In genomic region chr14:47354111-47354577, GRCm38 (mm10) we compare ENCODE assay signal across 9 mouse cellular contexts. TPM values are rescaled to one million over a fixed set of nuclear protein-coding genes. Genes with fewer than 3 reads are reported as not detected.
A peak's percentile ranks its signal among the peaks of the same experiment; 100 is the strongest.
DNase-seq lines count a peak whose midpoint lies in the region; ATAC-seq and TF ChIP-seq lines count a peak whose summit lies in the region.
"Had no signal": no experiment of that assay in that cellular context is flagged by ENCODE, and none has a peak within 500 bp of the region (broad histone marks: within the 10 kb centered on the region; RNA-seq: fewer than 3 reads in every experiment).

No protein-coding gene starts in this region.

- no peak overlapping the region for H3K9ac ChIP-seq in lung, embryonic 14.5 days
- H3K9ac ChIP-seq: neural tube, embryonic 12.5 days had no signal

- H3K27me3 ChIP-seq in E14TG2a.4 (ENCODE audit: insufficient read depth, low read length), result no peaks in the 10 kb centered on the region
- no peaks in the 10 kb centered on the region for H3K27me3 ChIP-seq in embryonic facial prominence, embryonic 10.5 days (replicated peaks; ENCODE audit: low read depth, poor library complexity, severe bottlenecking)
- H3K27me3 ChIP-seq in lung, embryonic 14.5 days (ENCODE audit: insufficient read depth, low read length), result no peaks in the 10 kb centered on the region
- H3K27me3 ChIP-seq: neural tube, embryonic 12.5 days had no signal

- no peak for DNase-seq in gastrocnemius, adult 2 months
- no peak for DNase-seq in gastrocnemius, adult 18-20 months (ENCODE audit: low spot score)
- peak; percentile 32 for DNase-seq in embryonic facial prominence, embryonic 10.5 days (ENCODE audit: low spot score)
- no peak for DNase-seq in lung, embryonic 14.5 days
- no peak for DNase-seq in cerebellum, postnatal 36 days
- no peak for DNase-seq in gastrocnemius, postnatal 14 days

- peaks cover 32% of the 10 kb centered on the region for H3K4me1 ChIP-seq in E14TG2a.4 (replicated peaks; ENCODE audit: low read depth, low read length)
- no peaks in the 10 kb centered on the region for H3K4me1 ChIP-seq in embryonic facial prominence, embryonic 10.5 days
- no peaks in the 10 kb centered on the region for H3K4me1 ChIP-seq in lung, embryonic 14.5 days (ENCODE audit: insufficient read depth)
- H3K4me1 ChIP-seq: neural tube, embryonic 12.5 days had no signal

- no peak overlapping the region for H3K4me3 ChIP-seq in gastrocnemius, adult 2 months
- peak overlapping the region; percentile 52 for H3K4me3 ChIP-seq in E14TG2a.4 (replicated peaks; ENCODE audit: low read length)
- H3K4me3 ChIP-seq in embryonic facial prominence, embryonic 10.5 days, result no peak overlapping the region
- H3K4me3 ChIP-seq in lung, embryonic 14.5 days (ENCODE audit: low read depth, low read length), result no peak overlapping the region
- H3K4me3 ChIP-seq: neural tube, embryonic 12.5 days had no signal

- no peak overlapping the region for H3K27ac ChIP-seq in gastrocnemius, adult 2 months
- no peak overlapping the region for H3K27ac ChIP-seq in embryonic facial prominence, embryonic 10.5 days (replicated peaks)
- no peak overlapping the region for H3K27ac ChIP-seq in lung, embryonic 14.5 days (ENCODE audit: low read depth)
- H3K27ac ChIP-seq: neural tube, embryonic 12.5 days had no signal

- H3K4me2 ChIP-seq in lung, embryonic 14.5 days, result no peak overlapping the region
- H3K4me2 ChIP-seq: neural tube, embryonic 12.5 days had no signal

- no peaks in the 10 kb centered on the region for H3K36me3 ChIP-seq in E14TG2a.4 (ENCODE audit: insufficient read depth, low read length)
- H3K36me3 ChIP-seq in embryonic facial prominence, embryonic 10.5 days (replicated peaks), result no peaks in the 10 kb centered on the region
- H3K36me3 ChIP-seq in lung, embryonic 14.5 days (ENCODE audit: insufficient read depth), result no peaks in the 10 kb centered on the region
- H3K36me3 ChIP-seq: neural tube, embryonic 12.5 days had no signal

- ATAC-seq in lung, embryonic 14.5 days (ENCODE audit: insufficient read depth), result no peak
- ATAC-seq in inflammation-experienced regulatory T-cells, adult 6 months, result no peak

- no peaks in the 10 kb centered on the region for H3K9me3 ChIP-seq in E14TG2a.4 (ENCODE audit: low read length)
- no peaks in the 10 kb centered on the region for H3K9me3 ChIP-seq in embryonic facial prominence, embryonic 10.5 days
- H3K9me3 ChIP-seq in lung, embryonic 14.5 days (ENCODE audit: low read depth, low read length), result no peaks in the 10 kb centered on the region
- H3K9me3 ChIP-seq: neural tube, embryonic 12.5 days had no signal

- intact Hi-C loops in gastrocnemius, adult 2 months (cut with DNase I), result no loop called here
- intact Hi-C loops in gastrocnemius, postnatal 14 days (cut with DNase I; ENCODE audit: low total_unique reads), result no loop called here

- peak; percentile 32 for TF ChIP-seq CTCF in gastrocnemius, adult 2 months (IDR thresholded peaks at IDR 0.05)
- peak; percentile 87 for TF ChIP-seq CTCF in E14TG2a.4 (conservative IDR thresholded peaks at IDR 0.05; ENCODE audit: low read length)
- peak; percentile 44 for TF ChIP-seq CTCF in lung, embryonic 14.5 days (IDR thresholded peaks at IDR 0.05; ENCODE audit: low read depth)

- 71% methylated on average over 8 of the region's 8 CpGs for WGBS in embryonic facial prominence, embryonic 10.5 days
- WGBS in lung, embryonic 14.5 days, result 65% methylated on average over 8 of the region's 8 CpGs

RNA-seq across cellular contexts. Expression of gene Lgals3, which starts 13.4 kb away (rescaled TPM):
- 1 to 10 TPM; 2.9 to 4.0 TPM for total RNA-seq in gastrocnemius, adult 2 months (2021)
- total RNA-seq in gastrocnemius, adult 18-20 months (2021), result 1 to 10 TPM; 4.8 to 4.9 TPM
- polyA plus RNA-seq in embryonic facial prominence, embryonic 10.5 days (2016; fragmentation: Nextera tagmentation; extraction: Ambion mirVana), result 0.51 and 1.1 TPM in 2 replicates
- 8.1 and 13.6 TPM in 2 replicates for polyA plus RNA-seq in lung, embryonic 14.5 days (2014; fragmentation: Nextera tagmentation; extraction: Ambion mirVana)
- polyA plus RNA-seq in inflammation-experienced regulatory T-cells, adult 6 months (2017; shearing (Covaris generic)), result 100 to 1,000 TPM in 1 of 3 experiments, 10 to 100 TPM in 1, 1 to 10 TPM in 1; 7.1 to 195 (median 12.4) TPM
- 1 to 10 TPM; 2.9 to 4.3 TPM for total RNA-seq in gastrocnemius, postnatal 14 days (2021)

RNA-seq across cellular contexts. Expression of gene Mapk1ip1l, which starts 56.1 kb away (rescaled TPM):
- 10 to 100 TPM; 27.8 to 28.1 TPM for total RNA-seq in gastrocnemius, adult 2 months (2021)
- 10 to 100 TPM; 24.2 to 24.6 TPM for total RNA-seq in gastrocnemius, adult 18-20 months (2021)
- 135 and 137 TPM in 2 replicates for polyA plus RNA-seq in embryonic facial prominence, embryonic 10.5 days (2016; fragmentation: Nextera tagmentation; extraction: Ambion mirVana)
- polyA plus RNA-seq in lung, embryonic 14.5 days (2014; fragmentation: Nextera tagmentation; extraction: Ambion mirVana), result 97.1 and 101 TPM in 2 replicates
- polyA plus RNA-seq in inflammation-experienced regulatory T-cells, adult 6 months (2017; shearing (Covaris generic)), result 10 to 100 TPM; 45.2 to 52.2 (median 49.0) TPM
- 10 to 100 TPM; 28.6 to 31.9 TPM for total RNA-seq in gastrocnemius, postnatal 14 days (2021)

Comparison
In these comparisons a context has a peak if more than half of its experiments do, and no peak if none do; other contexts are left out.
1. CTCF ChIP-seq: peak in every context shown above with its lines; median percentile 87 in E14TG2a.4; 44 in lung, embryonic 14.5 days; 32 in gastrocnemius, adult 2 months.